Mouse (Mus musculus) megakaryocyte, embryonic 14.5 days (primary cell): ENCODE data around the gene Orc3. TPM values are rescaled to one million over a fixed set of nuclear protein-coding genes. Genes with fewer than 3 reads are reported as not detected.

ENCODE experiments used
- H3K27me3 ChIP-seq: replicated peaks from 2 replicates; pipeline ENCODE3; 2012; ENCODE audit warnings: inconsistent platforms
- H3K36me3 ChIP-seq: replicated peaks from 2 replicates; pipeline ENCODE3; 2012; ENCODE audit warnings: low read length, inconsistent platforms, mixed read lengths
- H3K4me1 ChIP-seq: 2 replicates; pipeline ENCODE4 v1.6.1; 2012; ENCODE audit warnings: inconsistent platforms
- H3K4me3 ChIP-seq: replicated peaks from 2 replicates; pipeline ENCODE3; 2012; ENCODE audit warnings: moderate library complexity, mild to moderate bottlenecking, inconsistent platforms
- H3K9me3 ChIP-seq: 2 replicates; pipeline ENCODE4 v1.6.1; 2012; ENCODE audit warnings: inconsistent platforms
- FLI1 ChIP-seq: IDR thresholded peaks from 2 replicates; pipeline ENCODE4 v1.6.1; 2012; ENCODE audit warnings: low read length, inconsistent platforms, mixed read lengths
- GATA1 ChIP-seq: IDR thresholded peaks from 3 replicates; pipeline ENCODE4 v1.6.1; 2012; ENCODE audit warnings: mixed read lengths, low read length, inconsistent platforms, borderline replicate concordance
- polyA plus RNA-seq: library from polyadenylated mRNA; stranded (reverse); fragments of >175 nt; gene quantifications from 2 replicates; pipeline ENCODE4 v1.2.3, GENCODE M21; 2012; ENCODE audit warnings: low replicate concordance; ENCODE audit not compliant: insufficient read depth

The Orc3 gene
- polyA plus RNA-seq, 1 experiment = 1.9 TPM

DNA sequence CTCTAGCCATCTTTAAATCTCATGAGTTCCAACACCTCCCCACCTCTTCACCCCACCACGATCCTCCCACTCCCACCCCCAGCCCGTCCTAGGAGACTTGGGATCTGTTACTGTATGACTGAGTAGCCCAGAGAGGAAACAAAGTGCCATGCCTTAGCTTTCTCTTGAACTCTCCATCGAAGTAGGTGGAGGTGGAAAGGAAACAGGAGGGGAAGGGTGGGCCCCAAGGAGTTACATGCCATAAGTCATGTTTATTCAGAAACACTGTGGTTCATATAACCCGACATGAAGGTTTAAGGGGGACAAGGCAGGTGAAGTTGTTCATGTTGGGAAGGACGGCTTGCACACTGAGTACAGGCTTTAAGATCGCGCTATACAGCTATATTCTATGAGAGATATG is 22.6 kb upstream of the Orc3 start:
- Histone ChIP-seq H3K4me1 (no peaks in the 10 kb centered on the region), H3K36me3 (peaks cover 87% of the 10 kb centered on the region), H3K4me3 (no peak overlapping the region), H3K9me3 (0 out of 2 replicates have a peak, but pooled peaks cover 5% of the 10 kb centered on the region), H3K27me3 (no peaks in the 10 kb centered on the region)
- TF ChIP-seq FLI1 (no peak), GATA1 (no peak)

DNA sequence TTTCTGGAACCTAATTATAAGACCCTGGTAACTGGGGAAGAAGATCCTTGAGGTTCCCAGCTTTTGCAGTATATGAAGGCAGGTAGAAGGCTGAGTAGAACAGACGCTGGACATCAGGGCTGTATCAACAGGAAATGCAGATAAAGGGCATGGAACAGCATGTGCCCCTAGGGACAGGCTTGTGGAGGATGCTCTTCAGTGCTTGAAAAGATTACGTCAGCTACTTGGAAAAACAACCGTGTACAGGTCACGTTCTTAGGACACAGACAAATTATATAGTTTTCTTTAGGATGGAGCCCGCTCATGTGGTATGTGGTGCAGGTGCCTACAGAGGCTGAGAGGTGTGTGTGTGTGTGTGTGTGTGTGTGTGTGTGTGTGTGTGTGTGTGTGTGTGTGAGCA is 21.3 kb upstream of the Orc3 start:
- Histone ChIP-seq H3K36me3 (peaks cover 86% of the 10 kb centered on the region), H3K4me3 (no peak overlapping the region), H3K4me1 (no peaks in the 10 kb centered on the region), H3K27me3 (no peaks in the 10 kb centered on the region), H3K9me3 (0 out of 2 replicates have a peak, but pooled peaks cover 5% of the 10 kb centered on the region)
- TF ChIP-seq GATA1 (no peak), FLI1 (no peak)

DNA sequence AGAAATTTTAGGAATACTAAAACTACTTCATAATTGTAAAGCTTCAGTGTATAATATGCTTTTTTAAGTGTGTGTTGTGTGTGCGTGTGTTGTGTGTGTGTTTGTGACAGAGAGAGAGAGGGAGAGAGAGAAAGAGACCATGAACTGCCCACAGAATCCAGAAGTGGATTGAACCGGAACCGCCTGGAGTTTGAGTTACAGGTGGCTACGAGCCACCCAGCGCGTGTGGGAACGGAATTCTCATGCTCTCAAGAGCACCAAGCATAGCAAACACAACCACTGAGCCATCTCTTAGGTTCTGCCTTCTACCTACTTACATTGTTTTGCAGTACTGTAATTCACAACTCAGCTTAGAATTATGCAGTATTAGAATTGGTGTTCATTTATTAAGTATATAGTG is 19.4 kb upstream of the Orc3 start:
- no peak for TF ChIP-seq FLI1
- TF ChIP-seq GATA1 = no peak
- Histone ChIP-seq H3K9me3 (no peaks in the 10 kb centered on the region), H3K4me1 (no peaks in the 10 kb centered on the region), H3K4me3 (no peak overlapping the region), H3K36me3 (peaks cover 86% of the 10 kb centered on the region), H3K27me3 (no peaks in the 10 kb centered on the region)

DNA sequence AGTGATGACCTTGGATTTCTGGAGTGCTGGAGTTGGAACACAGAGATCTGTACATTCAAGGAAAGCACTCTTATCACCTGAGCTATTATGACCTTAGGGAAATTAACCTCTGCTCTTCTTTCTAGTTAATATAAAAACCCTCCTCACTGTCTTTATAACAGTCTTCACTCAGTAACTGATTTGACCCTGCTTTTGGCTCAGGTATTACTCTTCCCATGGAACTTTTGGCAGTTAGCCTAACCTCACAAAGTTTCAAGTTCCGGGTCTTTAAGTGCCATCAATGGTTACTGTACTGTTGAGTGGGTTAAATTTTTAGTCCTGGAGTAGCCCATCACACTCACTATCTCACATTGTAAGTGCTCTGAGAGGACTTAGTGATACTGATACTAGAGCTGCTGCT is 15.2 kb upstream of the Orc3 start:
- TF ChIP-seq GATA1 = no peak
- TF ChIP-seq FLI1 = no peak
- Histone ChIP-seq H3K4me1 (no peaks in the 10 kb centered on the region), H3K36me3 (peaks cover 90% of the 10 kb centered on the region), H3K4me3 (no peak overlapping the region), H3K27me3 (no peaks in the 10 kb centered on the region), H3K9me3 (no peaks in the 10 kb centered on the region)

DNA sequence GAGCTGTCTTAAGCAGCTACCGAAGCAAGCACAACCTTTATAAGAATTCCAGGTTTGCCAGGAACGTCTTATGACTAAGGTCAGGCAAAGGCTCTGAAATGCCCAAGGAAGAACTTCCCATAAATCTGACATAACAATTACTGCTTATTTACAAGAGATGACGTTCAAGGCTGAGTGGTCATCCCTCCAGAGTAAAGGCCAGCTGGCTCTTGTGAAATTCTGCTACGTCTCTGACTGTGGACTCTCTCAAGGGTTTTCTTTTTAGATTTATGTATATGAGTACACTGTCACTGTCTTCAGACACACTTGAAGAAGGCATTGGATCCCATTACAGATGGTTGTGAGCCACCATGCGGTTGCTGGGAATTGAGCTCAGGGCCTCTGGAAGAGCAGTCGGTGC is 11.7 kb upstream of the Orc3 start:
- TF ChIP-seq GATA1 = no peak
- no peak for TF ChIP-seq FLI1
- Histone ChIP-seq H3K36me3 (peaks cover 93% of the 10 kb centered on the region), H3K4me1 (no peaks in the 10 kb centered on the region), H3K27me3 (no peaks in the 10 kb centered on the region), H3K9me3 (no peaks in the 10 kb centered on the region), H3K4me3 (no peak overlapping the region)

DNA sequence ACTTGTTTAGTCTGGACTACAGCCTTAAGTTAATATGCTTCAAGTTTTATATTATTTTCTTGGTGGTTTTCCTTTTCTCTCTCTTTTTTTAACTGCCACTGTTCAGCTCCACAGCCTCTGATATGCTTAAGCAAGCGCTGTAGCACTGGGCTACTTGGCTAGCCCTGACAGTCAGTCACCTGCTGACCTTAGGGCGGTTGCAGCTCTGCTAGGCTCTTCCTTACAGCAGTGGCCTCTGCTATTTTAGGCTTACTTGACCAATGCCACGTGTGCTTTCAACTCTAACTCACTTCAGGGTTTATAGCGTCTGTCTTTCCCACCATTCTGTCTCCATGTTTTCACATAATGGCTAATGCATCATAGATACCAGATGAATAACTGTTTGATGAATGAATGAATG is 10.8 kb upstream of the Orc3 start:
- H3K27me3 ChIP-seq = no peaks in the 10 kb centered on the region
- H3K36me3 ChIP-seq = peaks cover 92% of the 10 kb centered on the region
- no peaks in the 10 kb centered on the region for H3K4me1 ChIP-seq
- no peaks in the 10 kb centered on the region for H3K9me3 ChIP-seq
- TF ChIP-seq GATA1 (no peak), FLI1 (no peak)
- H3K4me3 ChIP-seq = no peak overlapping the region

DNA sequence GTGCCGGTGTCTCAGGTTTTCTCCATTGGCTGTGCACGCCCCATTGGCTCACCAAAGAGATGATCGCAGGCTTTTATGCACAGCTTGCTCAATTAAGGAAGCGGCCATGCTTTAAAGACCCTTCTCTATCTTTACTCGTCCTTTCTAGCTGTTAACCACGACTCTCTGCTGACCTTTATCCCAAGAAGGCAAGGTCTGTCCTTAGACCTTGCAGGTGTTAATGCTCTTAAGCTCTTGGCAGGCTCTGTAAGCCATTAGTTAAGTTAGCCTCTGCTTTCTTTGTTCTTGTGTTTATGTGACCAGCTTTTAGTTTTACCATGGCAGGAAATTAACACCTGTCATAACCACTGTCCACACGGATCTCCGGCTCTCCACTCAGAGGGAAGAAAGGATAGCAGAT is 1.4 kb upstream of the Orc3 start:
- H3K4me3 ChIP-seq = peak overlapping the region; percentile 99
- TF ChIP-seq FLI1 = no peak
- no peak for TF ChIP-seq GATA1
- peaks cover 34% of the 10 kb centered on the region for H3K4me1 ChIP-seq
- no peaks in the 10 kb centered on the region for H3K9me3 ChIP-seq
- H3K27me3 ChIP-seq = no peaks in the 10 kb centered on the region
- H3K36me3 ChIP-seq = peaks cover 39% of the 10 kb centered on the region

DNA sequence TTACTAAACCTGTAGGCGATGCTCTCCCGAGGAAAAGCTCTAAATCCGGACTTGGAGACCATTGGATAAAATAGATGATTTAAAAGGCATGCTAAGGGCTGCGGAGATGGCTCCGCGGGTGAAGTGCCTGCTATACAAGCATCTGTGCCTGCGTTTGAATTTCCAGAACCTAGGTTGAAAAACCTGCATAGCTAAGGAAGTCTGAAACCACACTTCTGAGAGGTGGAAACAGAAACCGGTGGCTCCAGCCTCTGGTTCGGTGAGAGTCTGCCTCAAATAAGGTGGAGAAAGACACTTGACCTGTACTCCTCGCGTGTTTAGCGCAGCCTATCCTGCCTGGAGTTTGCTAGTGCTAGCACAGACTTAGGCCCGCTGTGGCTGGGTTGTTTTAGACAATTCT is 559 bp upstream of the Orc3 start:
- H3K9me3 ChIP-seq = no peaks in the 10 kb centered on the region
- TF ChIP-seq GATA1 (no peak), FLI1 (no peak)
- no peaks in the 10 kb centered on the region for H3K27me3 ChIP-seq
- H3K4me1 ChIP-seq = peaks cover 34% of the 10 kb centered on the region
- peaks cover 39% of the 10 kb centered on the region for H3K36me3 ChIP-seq
- peak overlapping the region; percentile 99 for H3K4me3 ChIP-seq

DNA sequence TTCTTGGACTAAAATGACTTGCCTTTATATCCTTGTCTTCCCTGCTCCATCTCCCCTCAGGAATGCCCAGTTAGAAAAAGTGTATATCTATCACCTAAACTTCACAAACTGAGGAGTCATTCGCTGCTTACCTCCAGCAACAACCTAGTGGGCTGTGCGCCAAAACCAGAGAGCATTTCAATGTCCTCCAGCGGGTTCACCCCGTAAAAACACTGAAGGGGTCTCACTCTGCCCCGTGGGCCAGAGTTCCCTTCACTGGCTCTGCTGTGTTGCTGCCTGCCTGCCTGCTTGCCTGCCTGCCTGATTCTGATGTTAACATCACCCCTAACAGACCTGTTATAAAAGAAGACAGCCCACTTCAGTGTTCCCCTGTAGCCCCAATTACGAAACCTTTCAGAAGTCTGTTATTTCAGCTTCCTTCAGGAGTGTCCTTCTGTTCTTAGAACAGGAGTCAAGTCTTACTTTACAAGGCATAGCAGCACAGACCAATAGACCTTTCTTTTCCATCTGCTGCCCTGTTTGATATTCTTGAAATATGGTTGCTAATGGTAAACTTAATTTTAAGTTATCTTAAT is 1.1 kb downstream of the Orc3 start:
- Histone ChIP-seq H3K9me3 (no peaks in the 10 kb centered on the region), H3K27me3 (no peaks in the 10 kb centered on the region), H3K4me1 (peaks cover 36% of the 10 kb centered on the region), H3K4me3 (peak overlapping the region; percentile 99), H3K36me3 (peaks cover 41% of the 10 kb centered on the region)
- no peak for TF ChIP-seq GATA1
- no peak for TF ChIP-seq FLI1

DNA sequence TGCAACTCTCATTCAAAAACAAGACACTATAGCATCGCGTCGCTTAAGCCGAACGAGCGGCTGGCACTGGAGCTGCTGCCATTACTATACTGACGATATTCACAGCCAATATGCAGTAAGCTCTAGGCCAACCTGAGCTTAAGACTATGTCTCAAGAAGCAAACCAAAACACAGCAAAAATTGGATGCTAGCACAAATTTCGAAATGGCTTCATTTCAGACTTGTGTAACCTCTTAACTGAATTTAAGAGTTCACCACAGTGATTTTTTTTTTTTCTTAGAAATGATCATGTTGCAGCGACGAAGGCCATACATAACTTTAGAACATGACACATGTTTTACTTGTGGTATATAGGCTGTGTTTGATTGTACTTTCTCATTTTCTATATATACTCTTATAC is 8.1 kb downstream of the Orc3 start:
- H3K4me3 ChIP-seq = no peak overlapping the region
- no peaks in the 10 kb centered on the region for H3K9me3 ChIP-seq
- H3K4me1 ChIP-seq = peaks cover 3% of the 10 kb centered on the region; the same call in 1 of the 2 replicates
- no peaks in the 10 kb centered on the region for H3K27me3 ChIP-seq
- TF ChIP-seq FLI1 (no peak), GATA1 (no peak)
- peaks cover 84% of the 10 kb centered on the region for H3K36me3 ChIP-seq

DNA sequence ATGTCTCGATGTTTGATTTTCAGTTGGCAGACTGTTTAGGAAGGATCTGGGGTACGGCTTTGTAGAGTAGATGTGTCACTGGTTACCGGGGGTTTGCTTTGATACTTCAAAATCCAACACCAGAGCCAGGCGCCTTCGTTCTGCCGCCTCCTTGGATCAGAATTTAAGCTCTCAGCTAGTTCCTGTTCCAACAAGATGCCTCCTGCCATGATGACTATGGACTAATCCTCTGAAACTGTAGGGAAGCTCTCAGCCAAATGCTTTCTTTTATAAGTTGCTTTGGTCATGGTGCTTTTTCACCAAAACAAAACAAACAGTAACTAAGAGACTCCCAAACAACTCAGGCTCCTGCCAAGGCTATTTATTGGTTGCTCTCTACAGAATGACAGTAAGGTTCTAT is 11.6 kb downstream of the Orc3 start:
- Histone ChIP-seq H3K9me3 (no peaks in the 10 kb centered on the region), H3K27me3 (no peaks in the 10 kb centered on the region), H3K36me3 (peaks cover 88% of the 10 kb centered on the region), H3K4me3 (no peak overlapping the region), H3K4me1 (no peaks in the 10 kb centered on the region; the same call in 1 of the 2 replicates)
- no peak for TF ChIP-seq GATA1
- TF ChIP-seq FLI1 = no peak
